Mouse (Mus musculus) embryo, embryonic 9.5 days (tissue): ENCODE results near the gene Rem1.

Experiments
- DNase-seq: peaks from one replicate; pipeline ENCODE4 v3.0.0-alpha.2; 2017; ENCODE audit errors: extremely low spot score

Rem1 gene

GRCm38 (mm10) chr2:152626774-152627591 lies at the start of gene Rem1:
Rem1 (plus strand) TSS chr2:152626951.
- peak; percentile 51 for DNase-seq

- DNase-seq = no peak
These were observed 46.6 kb upstream of the Rem1 start, which contains the start of gene Defb19 for GRCm38 (mm10) chr2:152580107-152580506. Defb19 (minus strand) TSS chr2:152580312.

DNA sequence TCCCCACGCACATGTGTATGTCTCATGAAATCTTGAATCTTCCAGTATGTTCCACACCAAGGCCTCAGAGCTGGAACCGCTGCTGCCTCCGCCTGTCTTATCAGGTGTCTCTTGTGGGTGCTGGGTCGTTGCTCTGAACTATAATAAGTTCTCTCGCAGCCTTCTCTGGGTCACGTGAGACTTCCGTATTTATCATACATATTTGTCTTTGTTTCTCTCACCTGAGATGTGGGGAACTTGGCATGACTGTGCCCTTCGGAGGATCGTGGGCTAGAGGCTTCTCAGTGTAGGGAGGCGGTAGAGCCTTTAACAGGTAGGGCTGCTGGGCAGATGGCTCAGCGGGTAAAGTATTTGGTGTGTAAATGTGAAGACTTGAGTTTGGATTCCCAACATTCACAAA lies 46.1 kb upstream of the Rem1 start:
- no peak for DNase-seq

GRCm38 (mm10) chr2:152586926-152587560 lies 39.7 kb upstream of the Rem1 start:
- DNase-seq = peak; percentile 32

DNA sequence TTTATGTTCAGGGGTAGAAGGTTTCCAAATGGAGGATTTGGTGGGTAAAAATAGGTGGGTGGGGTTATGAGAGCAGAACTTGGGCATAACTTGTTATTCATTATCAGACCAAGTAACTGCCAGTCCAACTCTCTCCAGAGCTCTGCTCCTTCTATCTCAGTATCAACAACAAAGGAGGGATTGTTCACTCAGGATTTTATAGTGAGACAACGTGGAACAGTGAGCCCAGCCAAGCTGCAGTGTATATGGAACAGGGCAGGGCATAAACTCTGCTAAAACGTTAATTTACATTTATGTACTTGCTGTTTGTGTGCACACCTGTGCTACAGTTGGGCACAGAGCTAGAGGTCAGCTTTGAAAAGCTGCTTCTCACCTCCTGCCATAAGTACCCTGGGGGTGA lies 38.3 kb upstream of the Rem1 start:
- DNase-seq = no peak

- DNase-seq = no peak
These were observed 37.7 kb upstream of the Rem1 start for GRCm38 (mm10) chr2:152589021-152589420.

DNA sequence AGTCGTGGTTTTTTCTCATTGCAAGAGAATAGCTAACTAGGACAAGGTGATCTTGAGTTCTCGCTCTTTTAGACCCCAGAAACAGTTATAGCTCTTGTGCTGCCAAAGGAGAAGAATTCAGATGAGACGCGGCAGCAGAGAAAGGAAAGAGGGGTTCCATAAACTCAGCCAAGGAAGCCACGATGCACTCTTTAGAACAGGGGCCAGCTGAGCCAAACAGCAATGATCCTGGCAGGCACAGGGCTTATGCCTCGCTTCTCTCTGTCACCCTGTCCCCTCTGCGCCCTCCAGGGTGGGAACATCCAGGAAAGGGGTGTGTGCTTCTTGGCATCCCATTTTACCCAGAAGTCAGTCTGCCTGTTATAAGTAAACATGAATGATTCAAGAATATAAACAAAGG lies 27.5 kb upstream of the Rem1 start, which contains the start of gene Defb45:
TSS of gene Defb45 (minus strand) at position 101 of the 400 bp plus-strand sequence.
- DNase-seq = no peak

GRCm38 (mm10) chr2:152600076-152600475 lies 26.7 kb upstream of the Rem1 start:
- no peak for DNase-seq

DNA sequence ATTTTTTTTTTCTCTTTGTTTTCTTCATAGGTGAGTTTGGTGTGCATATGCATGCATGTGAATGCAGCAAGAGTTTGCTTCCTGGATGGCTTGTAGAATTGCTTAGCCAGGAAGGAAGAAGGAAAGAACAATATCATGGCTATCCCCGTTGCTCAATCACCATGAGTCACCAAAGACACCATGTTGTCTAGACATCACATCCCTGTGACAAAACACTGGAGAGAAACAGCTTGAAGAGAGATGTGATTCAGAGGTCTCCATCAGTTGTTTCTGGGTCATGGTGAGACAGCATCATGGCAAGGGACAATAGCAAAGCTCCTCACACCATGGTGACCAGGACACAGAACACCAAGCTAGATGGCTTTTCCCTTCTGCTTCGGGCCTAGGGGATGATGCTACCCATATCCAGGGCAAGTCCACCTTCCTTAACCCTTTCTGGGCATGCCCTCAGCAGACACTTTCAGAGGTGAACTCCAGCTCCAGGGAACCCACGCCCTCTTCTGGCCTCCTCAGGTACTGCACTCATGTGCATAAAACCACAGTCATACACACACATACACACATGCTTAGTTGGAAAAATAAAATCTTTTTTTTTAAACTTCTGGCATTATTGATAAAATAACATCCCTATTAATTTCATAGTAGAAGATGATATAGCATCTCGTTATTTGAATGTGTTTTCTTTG lies 25.3 kb upstream of the Rem1 start:
- DNase-seq = no peak

DNA sequence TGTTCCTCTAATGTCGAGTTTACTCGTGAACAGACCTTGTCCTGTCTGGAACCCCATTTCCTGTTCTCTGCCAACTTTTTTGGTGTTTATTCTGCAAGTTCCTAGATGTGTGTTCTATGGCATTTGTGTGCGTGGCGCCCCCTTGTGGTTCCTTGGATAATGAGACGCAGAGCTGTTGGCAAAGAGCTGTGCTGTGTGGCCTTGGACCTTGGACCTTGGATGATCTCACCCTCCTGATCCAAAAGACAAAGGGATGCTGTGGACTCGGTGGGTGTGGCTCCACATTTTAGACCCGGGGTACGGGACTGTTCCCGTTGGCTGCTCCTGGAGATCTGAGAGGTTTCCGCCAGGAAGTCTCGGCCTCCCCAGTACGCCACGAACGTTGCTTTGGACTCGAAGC lies 22.7 kb upstream of the Rem1 start, which contains the start of gene Defb36:
TSS of gene Defb36 (plus strand) at position 271 of the 400 bp plus-strand sequence.
- no peak for DNase-seq

- no peak for DNase-seq
These were observed 19.0 kb upstream of the Rem1 start for GRCm38 (mm10) chr2:152607746-152608145.

GRCm38 (mm10) chr2:152608719-152609118 lies 18.0 kb upstream of the Rem1 start:
- DNase-seq = no peak

DNA sequence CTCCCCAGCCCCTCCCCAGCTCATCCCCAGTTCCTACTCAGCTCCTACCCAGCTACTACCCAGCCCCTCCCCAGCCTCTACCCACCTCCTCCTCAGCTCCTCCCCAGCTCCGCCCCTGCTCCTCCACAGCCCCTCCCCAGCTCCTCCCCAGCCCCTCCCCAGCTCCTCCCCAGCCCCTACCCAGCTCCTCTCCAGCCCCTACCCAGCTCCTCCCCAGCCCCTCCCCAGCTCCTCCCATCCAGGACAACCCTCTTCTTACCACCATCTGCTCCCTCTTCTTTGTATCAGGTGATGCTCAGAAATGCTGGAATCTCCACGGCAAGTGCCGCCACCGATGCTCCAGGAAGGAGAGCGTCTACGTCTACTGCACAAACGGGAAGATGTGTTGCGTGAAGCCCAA lies 14.6 kb upstream of the Rem1 start:
- DNase-seq = peak; percentile 56

GRCm38 (mm10) chr2:152615563-152615962 lies 11.2 kb upstream of the Rem1 start:
- peak; percentile 76 for DNase-seq

DNA sequence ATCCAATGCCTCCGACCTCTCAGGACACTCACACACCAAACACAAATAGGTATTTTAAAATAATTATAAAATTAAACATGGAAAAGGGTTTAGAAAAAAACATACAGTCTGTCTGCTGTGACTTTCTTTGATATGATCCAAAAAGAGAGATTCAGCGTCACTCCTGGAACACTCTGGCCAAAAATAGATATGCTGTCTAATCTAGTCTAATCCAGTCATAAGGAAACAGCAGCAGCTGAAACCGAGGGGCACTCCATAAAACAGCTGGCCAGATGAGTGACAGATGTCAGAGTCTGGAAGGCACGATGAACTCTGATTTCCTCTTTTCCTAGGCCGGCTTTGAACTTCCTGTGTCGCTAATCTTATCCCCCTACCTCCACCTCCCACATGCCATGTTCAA lies 10.3 kb upstream of the Rem1 start:
- no peak for DNase-seq

DNA sequence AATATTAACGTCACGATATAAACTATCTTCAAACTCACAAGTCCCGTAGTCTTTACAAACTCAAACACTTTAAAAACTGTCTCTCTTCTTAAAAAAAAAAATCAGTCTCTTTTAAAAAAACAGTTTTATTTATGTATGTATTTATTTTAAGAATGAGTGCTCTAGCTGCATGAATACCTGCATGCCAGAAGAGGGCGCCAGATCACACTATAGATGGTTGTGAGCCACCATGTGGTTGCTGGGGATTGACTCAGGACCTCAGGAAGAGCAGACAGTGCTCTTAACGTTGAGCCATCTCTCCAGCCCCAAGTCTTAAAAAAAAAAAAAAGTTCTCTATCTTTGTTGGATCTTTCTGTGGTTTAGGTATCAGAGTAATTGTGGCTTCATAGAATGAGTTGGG lies 9.4 kb upstream of the Rem1 start:
- DNase-seq = no peak

DNA sequence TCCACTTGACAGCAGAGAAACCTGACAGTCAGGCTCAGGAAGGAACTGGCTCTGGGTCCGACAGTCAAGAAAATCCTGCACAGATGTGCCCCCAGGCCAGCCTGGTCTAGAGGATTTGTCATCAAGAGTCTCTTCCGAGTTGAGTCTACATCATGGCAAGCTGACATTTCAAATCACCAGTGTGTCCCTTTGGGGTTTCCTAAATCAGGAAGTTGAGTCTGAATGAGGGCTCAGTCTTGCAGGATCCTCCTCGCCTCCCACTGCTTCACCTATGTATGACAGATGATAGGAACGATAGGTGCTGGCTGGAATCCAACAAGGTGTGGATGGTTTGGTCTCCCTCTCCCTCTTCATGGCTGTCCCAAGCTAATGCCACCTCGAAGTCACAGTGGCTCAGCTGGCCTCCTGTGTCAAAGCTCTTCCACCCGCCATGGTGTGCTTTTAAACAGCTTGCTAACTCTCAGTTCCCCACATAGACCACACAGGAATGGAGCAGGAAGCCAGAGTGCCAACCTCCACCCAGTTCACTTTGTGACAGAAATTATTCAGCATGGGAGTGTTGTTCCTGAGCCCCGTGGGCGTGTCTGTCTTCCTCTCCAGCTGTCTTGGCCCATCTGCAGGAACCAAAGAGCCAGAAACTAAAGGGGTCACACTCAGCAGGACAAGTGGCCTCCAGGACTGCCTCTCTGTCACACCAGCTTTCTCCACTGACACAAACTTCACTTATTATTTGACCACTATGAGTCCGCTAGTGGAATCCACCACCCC lies 6.2 kb upstream of the Rem1 start:
- DNase-seq = no peak

GRCm38 (mm10) chr2:152622151-152622550 lies 4.6 kb upstream of the Rem1 start:
- DNase-seq = no peak

DNA sequence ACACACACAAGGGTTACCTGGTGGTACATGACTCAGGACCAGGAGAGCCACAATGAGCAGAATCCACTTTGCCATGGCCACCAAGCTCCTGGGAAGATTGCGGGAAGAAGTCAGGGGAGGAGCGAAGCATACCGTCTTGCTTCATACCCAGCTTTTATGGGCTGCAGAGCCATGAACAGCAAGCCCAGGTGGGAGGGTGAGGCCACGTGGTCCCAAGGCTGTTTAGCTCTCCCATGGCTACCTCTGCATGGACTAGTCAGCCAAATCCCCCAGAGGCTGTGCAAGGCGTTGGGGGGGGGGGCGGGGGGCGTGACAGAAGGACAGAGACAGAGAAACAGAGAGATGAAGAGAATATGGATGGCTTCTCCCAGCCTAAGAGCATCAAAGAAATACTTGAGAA lies 3.8 kb upstream of the Rem1 start, which contains the start of gene Defb25:
TSS of gene Defb25 (minus strand) at position 101 of the 400 bp plus-strand sequence.
- DNase-seq = no peak

GRCm38 (mm10) chr2:152624566-152624965 lies 2.2 kb upstream of the Rem1 start:
- no peak for DNase-seq

GRCm38 (mm10) chr2:152625256-152625655 lies 1.5 kb upstream of the Rem1 start:
- DNase-seq = no peak

GRCm38 (mm10) chr2:152628066-152628465 lies 1.3 kb downstream of the Rem1 start:
- no peak for DNase-seq
